Mouse (Mus musculus) lung, postnatal 25 days (tissue): ENCODE measurements at regions not wholly inside any gene's neighbourhood (a gene's known extent, or its start where the extent isn't known, plus 50 kb on each side); places are given as distances from the start of the nearest gene placed in this dataset.

Source experiments
- DNase-seq: peaks from one replicate; pipeline ENCODE4 v3.0.0; 2022; ENCODE audit warnings: low spot score

- DNase-seq, result no peak
Measured at GRCm38 (mm10) chr13:29136231-29136630, 182.7 kb upstream of the Sox4 start.

GRCm38 (mm10) chr13:29127499-29127898 is 174.0 kb upstream of the Sox4 start:
- no peak for DNase-seq

GRCm38 (mm10) chr13:29123477-29123876 is 170.0 kb upstream of the Sox4 start:
- no peak for DNase-seq

GRCm38 (mm10) chr13:29121121-29121520 is 167.6 kb upstream of the Sox4 start:
- no peak for DNase-seq

GRCm38 (mm10) chr13:29119357-29119756 is 165.8 kb upstream of the Sox4 start:
- DNase-seq, result no peak

- DNase-seq, result no peak
Measured at GRCm38 (mm10) chr13:29114998-29115495, 161.5 kb upstream of the Sox4 start.

DNA sequence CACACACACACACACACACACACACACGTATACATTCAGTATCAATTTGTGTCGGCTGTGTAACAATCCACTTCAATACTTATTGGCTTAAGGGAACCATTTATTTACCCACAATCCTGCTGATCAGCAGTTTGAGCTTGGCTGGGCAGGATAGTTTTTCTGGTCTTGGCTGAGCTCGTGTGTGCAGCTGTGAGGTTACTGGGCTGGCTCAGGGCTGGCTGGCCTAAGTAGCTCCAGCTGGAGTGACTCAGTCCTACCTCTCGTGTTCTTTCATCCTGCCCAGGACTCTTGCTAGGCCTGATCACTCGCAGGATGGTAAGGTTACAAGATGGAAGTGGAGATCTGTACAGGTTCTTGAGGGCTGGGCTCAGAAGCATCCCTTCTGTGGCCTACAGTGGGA is 156.6 kb upstream of the Sox4 start:
- peak; percentile 20 for DNase-seq

DNA sequence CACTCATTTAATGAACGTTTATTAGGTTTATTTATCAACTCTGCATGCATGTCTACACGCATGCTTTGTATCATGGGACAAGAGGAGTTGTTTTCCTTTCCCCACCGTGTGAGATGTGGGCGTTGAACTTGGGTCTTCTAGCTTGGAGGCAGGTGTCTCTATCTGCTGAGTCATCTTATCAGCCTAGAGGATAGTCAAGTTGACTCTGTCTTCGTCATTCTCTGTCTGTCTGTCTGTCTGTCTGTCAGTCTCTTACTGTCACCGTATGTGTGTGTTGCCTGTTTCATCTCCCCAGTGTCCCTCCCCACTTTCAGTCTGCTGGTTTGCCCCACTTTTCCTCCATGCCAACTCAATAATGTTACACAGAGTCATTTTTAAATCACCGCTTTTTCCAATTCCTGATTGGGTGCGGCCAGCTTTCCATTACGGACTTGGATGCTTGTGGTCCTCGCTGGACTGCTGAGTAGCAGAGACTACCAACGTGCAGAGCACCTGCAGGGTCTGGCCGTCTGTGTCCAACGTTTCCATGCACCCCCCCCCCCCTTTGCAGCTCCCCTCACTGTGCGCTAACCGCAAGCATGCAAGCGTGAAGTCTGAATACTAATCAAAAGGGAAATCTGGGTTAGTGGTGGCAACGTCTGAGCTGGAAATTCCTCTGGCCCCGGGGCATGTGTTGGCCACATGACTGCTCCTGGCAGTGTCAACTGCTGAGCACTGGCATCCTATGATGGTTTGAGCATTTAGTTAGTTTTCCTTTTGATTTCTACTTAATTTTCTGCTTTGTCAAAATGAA is 155.7 kb upstream of the Sox4 start:
- no peak for DNase-seq

GRCm38 (mm10) chr13:29108214-29108613 is 154.7 kb upstream of the Sox4 start:
- DNase-seq, result peak; percentile 58

DNA sequence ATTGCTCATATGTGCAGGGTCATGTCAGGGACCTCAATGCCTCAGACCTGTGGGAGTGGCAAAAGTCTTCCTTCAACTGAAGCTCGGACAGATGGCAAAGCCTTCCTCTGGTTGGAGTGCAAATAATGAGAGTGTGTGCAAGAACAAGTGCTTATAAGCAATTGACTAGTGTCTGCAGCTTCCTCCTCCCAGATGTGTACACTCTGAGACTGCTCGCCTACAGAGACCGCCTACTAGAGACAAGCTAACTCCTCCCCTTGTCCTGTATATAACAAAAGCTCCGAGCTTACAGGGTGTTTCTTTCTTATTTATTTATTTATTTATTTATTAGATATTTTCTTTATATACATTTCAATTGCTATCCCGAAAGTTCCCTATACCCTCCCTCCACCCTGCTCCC is 138.7 kb upstream of the Sox4 start:
- DNase-seq, result no peak

- DNase-seq, result no peak
Measured at GRCm38 (mm10) chr13:29086854-29087253, 133.3 kb upstream of the Sox4 start.

GRCm38 (mm10) chr13:29081064-29081463 is 127.6 kb upstream of the Sox4 start:
- DNase-seq, result no peak

GRCm38 (mm10) chr13:29079841-29080240 is 126.3 kb upstream of the Sox4 start:
- no peak for DNase-seq

GRCm38 (mm10) chr13:29073630-29074029 is 120.1 kb upstream of the Sox4 start:
- no peak for DNase-seq

GRCm38 (mm10) chr13:29063924-29064323 is 110.4 kb upstream of the Sox4 start:
- DNase-seq, result no peak

GRCm38 (mm10) chr13:29058685-29059084 is 105.2 kb upstream of the Sox4 start:
- DNase-seq, result peak; percentile 76

- no peak for DNase-seq
Measured at GRCm38 (mm10) chr13:29049730-29050129, 96.2 kb upstream of the Sox4 start.

GRCm38 (mm10) chr13:29048990-29049576 is 95.6 kb upstream of the Sox4 start:
- DNase-seq, result peak; percentile 15

GRCm38 (mm10) chr13:29044655-29045054 is 91.1 kb upstream of the Sox4 start:
- no peak for DNase-seq

- no peak for DNase-seq
Measured at GRCm38 (mm10) chr13:29040331-29040730, 86.8 kb upstream of the Sox4 start.

DNA sequence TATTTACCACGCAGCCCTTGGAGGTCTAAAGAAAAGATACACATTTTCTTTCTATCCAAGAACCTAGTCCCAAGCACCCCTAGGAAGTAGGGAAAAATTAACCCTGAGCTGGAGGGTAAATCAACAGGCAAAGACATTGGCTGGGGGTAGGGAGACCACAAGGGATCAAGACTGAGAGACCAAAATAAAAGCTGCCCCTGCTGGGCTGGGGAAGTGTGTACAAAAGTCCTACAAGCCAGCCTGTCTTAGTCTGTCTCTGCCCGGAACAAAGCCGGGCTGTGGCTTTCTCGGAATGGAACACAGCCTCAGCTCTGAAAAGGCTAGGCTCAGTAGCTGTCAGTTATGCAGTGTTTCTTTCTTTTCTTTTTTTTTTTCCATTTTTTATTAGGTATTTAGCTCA is 81.4 kb upstream of the Sox4 start:
- no peak for DNase-seq

DNA sequence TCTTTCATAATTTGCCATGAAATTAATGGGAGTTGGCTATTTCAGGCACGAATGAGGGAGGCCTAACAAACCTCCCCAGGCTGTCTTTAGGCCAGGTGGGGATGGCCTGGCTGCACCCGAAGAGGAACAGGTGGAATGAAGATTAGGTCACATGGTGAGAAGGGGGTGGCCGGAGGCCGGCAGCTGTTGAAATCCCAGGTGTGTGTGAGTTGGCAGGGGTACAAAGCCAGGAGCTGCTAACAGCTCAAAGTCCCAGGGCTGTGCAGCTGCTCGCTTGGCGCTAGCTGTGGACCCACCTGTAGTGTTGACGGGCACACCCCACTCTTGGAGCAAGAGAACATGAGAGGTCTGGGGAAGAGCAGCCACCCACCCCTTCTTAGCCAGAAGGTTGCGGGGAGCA is 80.9 kb upstream of the Sox4 start:
- peak; percentile 76 for DNase-seq

DNA sequence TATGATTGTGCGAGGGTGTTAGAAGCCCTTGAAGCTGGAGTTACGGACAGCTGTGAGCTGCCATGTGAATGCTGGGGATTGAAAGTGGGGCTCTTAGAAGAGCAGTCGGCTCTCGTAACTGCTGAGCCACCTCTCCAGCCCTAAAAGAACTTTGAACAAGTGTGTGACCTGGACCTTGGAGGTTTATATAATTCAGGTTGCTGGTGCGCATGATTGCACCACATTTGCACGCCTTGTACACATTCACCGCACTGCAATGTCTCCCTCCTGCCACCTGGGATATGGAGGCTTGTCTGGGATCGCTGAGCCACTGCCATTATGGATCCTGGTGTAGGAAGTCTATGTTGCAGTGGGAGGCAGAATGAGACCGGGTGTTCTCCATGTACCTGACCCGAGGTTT is 73.6 kb upstream of the Sox4 start:
- no peak for DNase-seq

DNA sequence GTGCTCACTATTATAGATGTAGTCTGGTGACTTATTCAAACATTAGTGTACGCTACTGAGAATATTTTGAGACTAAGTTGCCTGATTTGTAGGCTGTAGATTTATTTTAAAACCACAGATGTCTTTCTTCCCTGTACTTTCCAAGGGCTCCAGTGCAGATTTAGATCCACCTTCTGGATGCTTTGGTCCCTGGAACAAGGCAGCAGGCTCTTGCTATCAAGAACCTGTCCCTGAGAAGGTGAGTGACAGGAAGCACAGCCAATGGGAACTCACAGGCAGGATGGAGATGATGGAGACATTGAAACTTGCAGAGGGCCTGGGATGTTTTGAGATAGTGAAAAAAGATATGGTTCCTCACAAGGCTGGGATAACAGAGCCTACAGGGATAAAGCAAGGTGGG is 70.0 kb upstream of the Sox4 start:
- DNase-seq, result no peak
